Mouse (Mus musculus) kidney, adult 10 weeks (tissue): ENCODE results near the gene Snap23. TPM values are rescaled to one million over a fixed set of nuclear protein-coding genes. Genes with fewer than 3 reads are reported as not detected.

Experiments
- polyA plus RNA-seq: library from polyadenylated mRNA; stranded (reverse); fragments of 350-450 nt; fragmentation: Illumina TruSeq; extraction: RNeasy Lipid Tissue Mini Kit (QIAGEN cat#74804); gene quantifications from one replicate; pipeline ENCODE4 v1.2.3, GENCODE M21; 2014; ENCODE audit warnings: low read depth, low replicate concordance

The Snap23 gene
- 209 TPM for polyA plus RNA-seq

GRCm38 (mm10) chr2:120566886-120567797 lies at the start of gene Snap23:
Gene Snap23, plus strand, starts transcription at chr2:120567671.

DNA sequence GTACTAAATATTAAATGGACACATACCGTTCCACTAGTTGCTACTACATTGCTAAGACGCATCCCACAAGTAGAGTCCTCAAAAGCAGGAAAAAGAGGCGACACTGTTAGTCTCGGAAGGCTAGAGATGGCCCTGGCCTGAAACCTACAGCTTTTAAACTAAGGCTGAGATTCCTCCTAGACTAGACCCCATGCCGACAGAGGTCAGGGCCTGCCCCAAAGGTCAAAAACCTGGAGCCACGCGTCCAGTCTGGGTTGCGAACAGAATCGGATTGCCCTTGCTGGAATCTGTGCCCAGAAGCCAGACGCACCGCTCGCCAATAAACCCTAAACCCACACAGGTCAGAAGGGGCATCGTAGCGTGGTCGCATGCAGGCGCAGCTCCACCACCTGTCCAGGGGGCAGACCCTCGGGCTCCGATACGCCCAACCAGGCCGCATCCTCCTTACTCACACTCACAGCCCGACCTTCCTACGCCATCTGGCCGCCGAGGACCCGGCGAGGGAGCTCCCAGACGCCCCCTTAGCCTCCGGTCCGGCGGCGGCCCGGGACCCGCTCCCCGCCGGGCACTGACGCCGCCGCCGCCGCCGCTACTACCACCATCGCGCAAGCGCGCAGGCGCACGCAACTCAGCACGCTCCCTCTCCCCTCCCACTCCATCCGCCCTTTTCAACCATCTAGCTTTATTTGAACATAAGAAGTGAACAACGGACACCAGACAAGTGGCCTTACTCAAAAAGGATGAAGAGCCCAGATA lies 4.1 kb upstream of the Snap23 start, which contains the start of gene Zfp106:
Zfp106 (minus strand) TSS at position 609 of the 756 bp plus-strand sequence.

GRCm38 (mm10) chr2:120608830-120609723 lies 41.6 kb downstream of the Snap23 start, which contains the start of the genes Haus2 and Lrrc57:
Gene Haus2, plus strand, starts transcription at chr2:120609383.
Gene Lrrc57, minus strand, starts transcription at chr2:120609520.

DNA sequence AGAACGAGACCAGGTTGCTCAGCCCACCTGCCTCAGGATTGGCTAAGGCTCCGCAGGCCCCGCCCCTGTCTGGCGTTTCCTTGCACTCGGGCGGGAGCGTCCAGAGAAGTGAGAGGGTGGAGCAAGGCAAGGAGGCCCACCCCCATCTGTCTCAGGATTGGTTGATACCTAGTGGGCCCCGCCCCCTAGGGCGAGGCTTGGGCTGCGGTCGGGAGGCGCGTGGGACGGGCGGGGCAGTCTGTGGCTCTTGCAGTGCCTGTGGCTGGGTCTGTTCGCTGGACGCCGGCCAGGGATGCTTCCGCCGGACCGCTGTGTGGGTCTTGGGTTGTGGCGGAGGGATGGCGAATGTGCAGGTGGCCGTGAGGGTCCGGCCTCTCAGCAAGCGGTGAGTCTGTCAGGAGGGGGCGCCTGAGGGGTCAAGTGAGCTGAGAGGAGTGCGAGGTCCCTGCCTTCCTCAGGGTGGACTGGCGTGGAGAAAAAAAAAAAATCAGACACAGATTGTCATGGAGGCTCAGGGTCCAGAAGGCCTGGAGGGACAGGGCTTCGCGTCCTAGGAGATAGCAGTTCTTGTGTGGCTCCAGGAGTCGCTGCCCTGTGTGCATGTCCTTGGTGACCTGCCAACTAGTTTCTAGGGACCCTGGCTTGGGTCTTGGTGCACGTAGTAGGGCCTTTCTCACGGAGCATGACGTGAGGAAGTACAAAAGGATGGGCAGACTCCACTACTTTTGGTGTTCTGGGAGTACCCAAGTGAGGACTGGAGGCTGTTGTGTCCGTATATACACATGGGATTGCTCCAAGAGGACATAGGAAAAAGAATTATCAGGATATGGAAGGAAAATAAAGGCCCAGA lies 61.6 kb downstream of the Snap23 start, which contains the start of gene Stard9:
Stard9 (plus strand) TSS at position 236 of the 850 bp plus-strand sequence.

Other genes with a start within 250 kb of the Snap23 start
- gene Vps39, start 214.5 kb upstream of the Snap23 start, polyA plus RNA-seq: 16.1 TPM
- gene Ganc, start 163.8 kb upstream of the Snap23 start, polyA plus RNA-seq: 34.0 TPM
- 63.3 TPM for gene Tmem87a, start 163.6 kb upstream of the Snap23 start, polyA plus RNA-seq
- not detected for gene Capn3, start 111.7 kb upstream of the Snap23 start, polyA plus RNA-seq
- 94.6 TPM for gene Zfp106, start 3.8 kb upstream of the Snap23 start, polyA plus RNA-seq
- gene Haus2, start 41.7 kb downstream of the Snap23 start, polyA plus RNA-seq: 34.2 TPM
- 39.3 TPM for gene Lrrc57, start 41.8 kb downstream of the Snap23 start, polyA plus RNA-seq
- gene Stard9, start 61.5 kb downstream of the Snap23 start, polyA plus RNA-seq: 5.9 TPM